Comparison of ENCODE assay signal across 8 mouse cellular contexts in the genomic region with DNA sequence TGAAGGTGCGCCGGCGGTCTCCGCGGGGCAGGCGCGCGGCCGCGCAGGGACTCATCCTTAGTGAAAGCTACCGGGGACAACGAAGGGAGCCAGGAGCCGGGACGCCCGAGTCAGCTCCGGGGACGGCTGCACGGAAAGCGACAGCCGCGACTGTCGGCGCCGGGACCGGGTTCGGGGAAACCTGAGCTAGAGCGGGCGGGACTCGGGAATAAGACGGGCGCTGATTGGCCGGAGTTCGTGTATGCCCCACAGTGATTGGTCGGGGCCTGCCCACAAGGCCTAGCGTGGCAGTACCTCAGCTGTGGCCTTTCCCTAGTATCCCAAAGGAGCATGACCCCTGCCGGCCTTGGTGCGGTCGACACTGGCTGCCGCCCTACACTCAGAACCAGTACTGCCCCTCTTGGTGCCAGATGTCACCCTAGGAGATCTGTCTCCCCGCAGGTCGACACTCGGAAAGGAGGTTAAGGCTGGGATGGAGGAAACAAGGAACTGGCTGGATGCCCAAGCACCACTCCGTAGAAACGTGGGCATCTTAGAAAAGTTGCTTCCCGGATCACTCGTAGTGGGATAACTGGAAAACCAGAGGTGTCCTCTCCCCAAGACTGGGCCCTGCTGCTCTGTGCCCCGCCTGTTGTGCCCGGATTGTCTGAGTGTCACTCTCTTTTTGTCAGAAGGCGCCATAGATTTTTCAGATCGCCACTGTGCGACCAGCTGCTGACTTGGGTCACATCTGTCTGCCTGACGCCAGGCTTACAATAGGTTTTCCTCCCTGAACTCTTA. TPM values are rescaled to one million over a fixed set of nuclear protein-coding genes. Genes with fewer than 3 reads are reported as not detected.
DNase-seq lines count a peak whose midpoint lies in the region; ATAC-seq and TF ChIP-seq lines count a peak whose summit lies in the region.

Gene Ibtk, minus strand, starts transcription at position 193 of the 780 bp plus-strand sequence.

- peak; percentile 97 for DNase-seq in 416B (ENCODE audit: low read depth)
- DNase-seq in heart, adult 9 months (ENCODE audit: low spot score in 2 of 2), result peak; percentile 98 to 99
- peak; percentile 79 to 87 for DNase-seq in monocyte, adult 2 months (ENCODE audit: low read depth in 1 of 2, low spot score in 2 of 2)
- peak; percentile 93 for DNase-seq in spleen, postnatal 36 days (ENCODE audit: low spot score in 2 of 2)

- peak within 1 kb of the TSS; percentile 93 for H3K4me3 ChIP-seq in bone marrow, adult 2 months (replicated peaks; ENCODE audit: control insufficient read depth, low read depth, low read length)
- peak within 1 kb of the TSS; percentile 87 for H3K4me3 ChIP-seq in embryonic facial prominence, embryonic 15.5 days (replicated peaks)
- peak within 1 kb of the TSS; percentile 93 for H3K4me3 ChIP-seq in kidney, embryonic 14.5 days (ENCODE audit: low read length)
- H3K4me3 ChIP-seq in limb, embryonic 15.5 days, result peak within 1 kb of the TSS; percentile 90

- H3K9me3 ChIP-seq in embryonic facial prominence, embryonic 15.5 days (replicated peaks), result no peaks in the 10 kb centered on the region
- H3K9me3 ChIP-seq in kidney, embryonic 14.5 days (ENCODE audit: control insufficient read depth, low read length), result no peaks in the 10 kb centered on the region
- no peaks in the 10 kb centered on the region for H3K9me3 ChIP-seq in limb, embryonic 15.5 days

- WGBS in bone marrow, adult 2 months, result under 1% methylated on average over 52 of the region's 52 CpGs
- under 1% methylated on average over 52 of the region's 52 CpGs for WGBS in embryonic facial prominence, embryonic 15.5 days
- under 1% methylated on average over 42 of the region's 52 CpGs for WGBS in kidney, embryonic 14.5 days
- under 1% methylated on average over 52 of the region's 52 CpGs for WGBS in limb, embryonic 15.5 days

- peak within 1 kb of the TSS; percentile 93 for H3K27ac ChIP-seq in bone marrow, adult 2 months (ENCODE audit: control insufficient read depth, insufficient read depth, low read depth, low read length, poor library complexity)
- peak within 1 kb of the TSS; percentile 100 for H3K27ac ChIP-seq in embryonic facial prominence, embryonic 15.5 days (replicated peaks)
- peak within 1 kb of the TSS; percentile 99 for H3K27ac ChIP-seq in kidney, embryonic 14.5 days (ENCODE audit: low read depth, low read length)
- peak within 1 kb of the TSS; percentile 99 for H3K27ac ChIP-seq in limb, embryonic 15.5 days

- no peaks in the 10 kb centered on the region for H3K27me3 ChIP-seq in embryonic facial prominence, embryonic 15.5 days
- H3K27me3 ChIP-seq in kidney, embryonic 14.5 days (ENCODE audit: control insufficient read depth, insufficient read depth, low read length), result no peaks in the 10 kb centered on the region
- H3K27me3 ChIP-seq in limb, embryonic 15.5 days, result no peaks in the 10 kb centered on the region

- peak within 1 kb of the TSS; percentile 64 for H3K4me2 ChIP-seq in embryonic facial prominence, embryonic 15.5 days (replicated peaks)
- H3K4me2 ChIP-seq in kidney, embryonic 14.5 days (replicated peaks; ENCODE audit: low read depth, low read length), result peak within 1 kb of the TSS; percentile 72
- peak within 1 kb of the TSS; percentile 64 for H3K4me2 ChIP-seq in limb, embryonic 15.5 days

- H3K4me1 ChIP-seq in bone marrow, adult 2 months (ENCODE audit: control insufficient read depth, insufficient read depth, low read length), result no peaks in the 10 kb centered on the region
- peaks cover 6% of the 10 kb centered on the region for H3K4me1 ChIP-seq in embryonic facial prominence, embryonic 15.5 days
- H3K4me1 ChIP-seq in kidney, embryonic 14.5 days (ENCODE audit: control insufficient read depth, insufficient read depth, low read length), result peaks cover 4% of the 10 kb centered on the region; the same call in 1 of the 2 replicates
- peaks cover 14% of the 10 kb centered on the region for H3K4me1 ChIP-seq in limb, embryonic 15.5 days

- H3K36me3 ChIP-seq in embryonic facial prominence, embryonic 15.5 days, result peaks cover 3% of the 10 kb centered on the region; the same call in 1 of the 2 replicates
- no peaks in the 10 kb centered on the region for H3K36me3 ChIP-seq in kidney, embryonic 14.5 days (ENCODE audit: control insufficient read depth, insufficient read depth, low read length)
- no peaks in the 10 kb centered on the region for H3K36me3 ChIP-seq in limb, embryonic 15.5 days

- peak; percentile 99 for ATAC-seq in embryonic facial prominence, embryonic 15.5 days (ENCODE audit: insufficient number of reproducible peaks, low FRiP score, low TSS enrichment, low read depth)
- ATAC-seq in kidney, embryonic 14.5 days (ENCODE audit: low FRiP score, low TSS enrichment), result peak; percentile 100
- ATAC-seq in limb, embryonic 15.5 days (ENCODE audit: insufficient number of reproducible peaks, low FRiP score, low TSS enrichment, low read depth), result peak; percentile 99

- peak within 1 kb of the TSS; percentile 97 for H3K9ac ChIP-seq in embryonic facial prominence, embryonic 15.5 days
- peak within 1 kb of the TSS; percentile 97 for H3K9ac ChIP-seq in kidney, embryonic 14.5 days (ENCODE audit: low read depth, low read length)
- peak within 1 kb of the TSS; percentile 99 for H3K9ac ChIP-seq in limb, embryonic 15.5 days

- TF ChIP-seq POLR2A in bone marrow, adult 2 months (IDR thresholded peaks at IDR 0.05; ENCODE audit: borderline replicate concordance, control insufficient read depth, low read depth, low read length), result peak; percentile 94

- TF ChIP-seq CTCF in bone marrow, adult 2 months (IDR thresholded peaks at IDR 0.05; ENCODE audit: control insufficient read depth, insufficient read depth, low read length), result peak; percentile 26; the same call in 1 of the 2 replicates

RNA-seq across cellular contexts. Expression of gene Ibtk, which starts in this region (rescaled TPM):
- 22.7 and 25.8 TPM in 2 replicates for polyA plus RNA-seq in bone marrow, adult 2 months (2011; ENCODE audit: insufficient read depth, insufficient read length, low replicate concordance, missing spikeins)
- 29.2 and 30.9 TPM in 2 replicates for polyA plus RNA-seq in embryonic facial prominence, embryonic 15.5 days (2015; fragmentation: Nextera tagmentation; extraction: Ambion mirVana)
- polyA plus RNA-seq in kidney, embryonic 14.5 days (2014; fragmentation: Nextera tagmentation; extraction: Ambion mirVana), result 17.8 and 44.7 TPM in 2 replicates
- 31.2 and 31.6 TPM in 2 replicates for polyA plus RNA-seq in limb, embryonic 15.5 days (2015; fragmentation: Nextera tagmentation; extraction: Ambion mirVana)

Comparison
In these comparisons a context has a peak if more than half of its experiments do, and no peak if none do; other contexts are left out.
1. Peak in every context shown above with its lines: DNase-seq, ATAC-seq, H3K4me3 ChIP-seq and H3K27ac ChIP-seq.